Mouse (Mus musculus) erythroblast, embryonic 14.5 days (primary cell): ENCODE measurements around the gene Tecr. TPM values are rescaled to one million over a fixed set of nuclear protein-coding genes. Genes with fewer than 3 reads are reported as not detected.

Experiments
- H3K27me3 ChIP-seq: 2 replicates; pipeline ENCODE4 v1.6.1; 2012; ENCODE audit warnings: inconsistent platforms; ENCODE audit not compliant: control insufficient read depth
- H3K36me3 ChIP-seq: 2 replicates; pipeline ENCODE4 v1.6.1; 2012; ENCODE audit warnings: mild to moderate bottlenecking, inconsistent platforms; ENCODE audit not compliant: control insufficient read depth
- H3K4me1 ChIP-seq: 2 replicates; pipeline ENCODE4 v1.6.1; 2012; ENCODE audit warnings: inconsistent platforms; ENCODE audit not compliant: control insufficient read depth
- H3K4me3 ChIP-seq: replicated peaks from 2 replicates; pipeline ENCODE3; 2012; ENCODE audit warnings: moderate library complexity, mild to moderate bottlenecking, inconsistent platforms
- H3K9me3 ChIP-seq: 2 replicates; pipeline ENCODE4 v1.6.1; 2012; ENCODE audit warnings: low read length, inconsistent platforms, mixed read lengths; ENCODE audit not compliant: control insufficient read depth
- GATA1 ChIP-seq: IDR thresholded peaks from 2 replicates; pipeline ENCODE4 v1.6.1; 2012; ENCODE audit warnings: low read length, inconsistent platforms, mixed read lengths
- TAL1 ChIP-seq: IDR thresholded peaks from 3 replicates; pipeline ENCODE4 v1.6.1; 2012; ENCODE audit warnings: low read length, inconsistent platforms, mixed read lengths
- polyA plus RNA-seq: library from polyadenylated mRNA; stranded (reverse); fragments of >175 nt; gene quantifications from 2 replicates; pipeline ENCODE4 v1.2.3, GENCODE M21; 2012

Gene Tecr
- polyA plus RNA-seq, 1 experiment = 33.6 TPM

DNA sequence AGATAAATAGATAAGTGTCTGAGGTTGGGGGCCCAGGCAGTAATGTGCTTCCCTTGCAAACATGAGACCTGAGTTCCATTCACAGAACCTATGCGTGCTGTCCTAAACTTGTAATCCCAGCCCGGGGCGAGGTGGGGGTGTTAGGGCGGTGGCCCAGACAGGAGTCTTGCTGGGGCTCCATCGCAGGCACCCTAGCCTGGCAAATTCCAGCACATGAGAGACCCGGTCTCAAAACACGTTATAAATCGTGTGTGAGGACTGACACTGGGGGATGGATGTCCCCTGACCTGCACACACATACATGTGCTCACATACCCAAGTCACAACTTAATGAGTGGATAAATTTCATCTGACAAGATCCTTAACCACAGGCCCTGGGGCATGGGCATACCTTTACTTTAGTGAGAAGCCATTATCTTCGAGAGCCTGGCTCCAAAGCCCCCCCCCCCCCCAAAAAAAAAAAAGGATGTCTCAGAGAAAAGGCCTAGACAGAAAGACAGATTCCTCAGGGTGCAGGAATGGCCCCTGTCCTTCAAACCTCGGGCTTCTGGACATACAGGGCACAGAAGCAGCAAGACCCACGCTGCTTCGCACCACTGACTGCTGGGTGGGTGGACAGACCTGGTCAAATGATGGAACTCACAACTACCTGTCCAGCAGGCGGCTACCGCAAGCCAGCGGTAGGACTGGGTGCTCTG lies 14.1 kb upstream of the Tecr start:
- Histone ChIP-seq H3K27me3 (no peaks in the 10 kb centered on the region), H3K36me3 (no peaks in the 10 kb centered on the region), H3K4me1 (peaks cover 46% of the 10 kb centered on the region), H3K4me3 (peak overlapping the region; percentile 67), H3K9me3 (no peaks in the 10 kb centered on the region)
- TF ChIP-seq GATA1 (no peak), TAL1 (no peak)

- Histone ChIP-seq H3K27me3 (no peaks in the 10 kb centered on the region), H3K4me1 (peaks cover 35% of the 10 kb centered on the region), H3K36me3 (peaks cover 17% of the 10 kb centered on the region), H3K4me3 (no peak overlapping the region), H3K9me3 (no peaks in the 10 kb centered on the region)
- TF ChIP-seq TAL1 (no peak), GATA1 (no peak)
Observed at GRCm38 (mm10) chr8:83619568-83620285, 12.0 kb upstream of the Tecr start.

- H3K9me3 ChIP-seq = no peaks in the 10 kb centered on the region
- peaks cover 26% of the 10 kb centered on the region for H3K4me1 ChIP-seq
- TF ChIP-seq GATA1 (no peak), TAL1 (no peak)
Observed at GRCm38 (mm10) chr8:83618566-83618965, 10.8 kb upstream of the Tecr start.

DNA sequence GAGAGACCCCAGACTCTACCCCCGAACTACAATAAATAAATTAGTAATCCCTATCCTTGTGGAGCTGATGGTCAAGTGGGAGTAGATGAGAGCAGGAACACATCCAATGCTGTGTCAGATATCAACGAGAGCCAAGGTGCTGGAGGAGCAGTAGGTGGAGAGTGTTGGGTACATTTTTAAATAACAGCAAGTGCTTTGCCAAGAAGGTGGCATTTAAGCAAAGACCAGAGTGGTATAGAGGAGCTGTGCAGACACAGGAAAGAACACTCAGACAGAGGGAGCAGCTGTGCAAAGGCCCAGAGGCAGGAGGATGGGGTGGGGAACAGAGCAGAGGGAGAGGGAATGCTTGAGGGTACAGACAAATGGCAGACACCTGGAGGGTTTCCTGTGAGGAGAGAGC lies 9.3 kb upstream of the Tecr start:
- no peaks in the 10 kb centered on the region for H3K9me3 ChIP-seq
- peaks cover 41% of the 10 kb centered on the region for H3K36me3 ChIP-seq
- H3K4me1 ChIP-seq = peaks cover 18% of the 10 kb centered on the region
- TF ChIP-seq TAL1 (no peak), GATA1 (no peak)
- H3K4me3 ChIP-seq = no peak overlapping the region
- H3K27me3 ChIP-seq = no peaks in the 10 kb centered on the region

More at GRCm38 (mm10) chr8:83618566-83618965, 10.8 kb upstream of the Tecr start:
- no peaks in the 10 kb centered on the region for H3K27me3 ChIP-seq
- H3K36me3 ChIP-seq = peaks cover 26% of the 10 kb centered on the region
- no peak overlapping the region for H3K4me3 ChIP-seq

- peaks cover 46% of the 10 kb centered on the region for H3K36me3 ChIP-seq
- no peaks in the 10 kb centered on the region for H3K27me3 ChIP-seq
- H3K4me3 ChIP-seq = no peak overlapping the region
- H3K4me1 ChIP-seq = peaks cover 18% of the 10 kb centered on the region
- no peaks in the 10 kb centered on the region for H3K9me3 ChIP-seq
- TF ChIP-seq TAL1 (no peak), GATA1 (no peak)
Observed at GRCm38 (mm10) chr8:83616625-83617024, 8.9 kb upstream of the Tecr start.

DNA sequence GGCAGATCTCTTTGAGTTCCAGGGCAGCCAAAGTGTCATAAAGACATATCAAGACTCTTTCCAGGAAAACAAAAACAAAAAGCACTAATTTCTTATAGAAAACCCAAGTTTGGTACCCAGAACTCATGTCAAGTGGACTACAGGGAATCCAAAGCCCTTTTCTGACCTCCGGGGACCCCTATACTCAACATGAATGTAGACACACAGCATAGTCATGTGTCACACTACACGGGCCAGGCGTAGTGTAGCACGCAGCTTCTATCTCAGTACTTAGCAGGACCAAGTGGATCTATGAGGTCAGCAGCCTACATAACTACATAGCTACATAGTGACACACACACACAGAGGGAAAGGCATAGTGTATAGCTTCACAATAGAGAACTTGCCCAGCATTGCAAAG lies 5.9 kb upstream of the Tecr start:
- H3K4me3 ChIP-seq = no peak overlapping the region
- no peaks in the 10 kb centered on the region for H3K9me3 ChIP-seq
- peaks cover 73% of the 10 kb centered on the region for H3K36me3 ChIP-seq
- no peaks in the 10 kb centered on the region for H3K27me3 ChIP-seq
- H3K4me1 ChIP-seq = peaks cover 35% of the 10 kb centered on the region
- TF ChIP-seq TAL1 (no peak), GATA1 (no peak)

GRCm38 (mm10) chr8:83611921-83612320 lies 4.2 kb upstream of the Tecr start:
- peaks cover 74% of the 10 kb centered on the region for H3K36me3 ChIP-seq
- H3K4me3 ChIP-seq = no peak overlapping the region

DNA sequence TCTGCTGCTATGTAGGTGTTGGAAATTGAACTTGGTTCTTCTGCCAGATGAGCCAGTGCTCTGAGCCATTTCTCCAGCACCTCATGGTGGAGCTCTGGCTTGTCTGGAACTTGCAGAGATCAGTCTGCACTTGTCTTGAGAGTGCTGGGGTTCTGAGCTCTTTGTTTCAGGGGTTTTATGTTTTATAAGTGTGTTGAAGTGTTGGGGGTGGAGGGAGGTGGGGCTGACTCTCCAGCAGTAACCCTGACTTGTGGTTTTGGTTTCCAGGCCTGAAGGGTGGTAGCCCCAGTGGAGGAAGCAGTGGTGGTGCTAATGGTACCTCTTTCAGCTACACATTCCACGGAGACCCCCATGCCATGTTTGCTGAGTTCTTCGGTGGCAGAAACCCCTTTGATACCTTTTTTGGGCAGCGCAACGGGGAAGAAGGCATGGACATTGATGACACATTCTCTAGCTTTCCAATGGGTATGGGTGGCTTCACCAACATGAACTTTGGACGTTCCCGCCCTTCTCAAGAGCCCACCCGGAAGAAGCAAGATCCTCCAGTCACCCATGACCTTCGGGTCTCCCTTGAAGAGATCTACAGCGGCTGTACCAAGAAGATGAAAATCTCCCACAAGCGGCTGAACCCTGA lies 1.9 kb upstream of the Tecr start:
- Histone ChIP-seq H3K4me3 (peak overlapping the region; percentile 79), H3K27me3 (no peaks in the 10 kb centered on the region), H3K36me3 (peaks cover 72% of the 10 kb centered on the region), H3K9me3 (no peaks in the 10 kb centered on the region), H3K4me1 (peaks cover 62% of the 10 kb centered on the region)
- TF ChIP-seq TAL1 (no peak), GATA1 (no peak)

More at GRCm38 (mm10) chr8:83611921-83612320, 4.2 kb upstream of the Tecr start:
- H3K9me3 ChIP-seq = no peaks in the 10 kb centered on the region
- no peaks in the 10 kb centered on the region for H3K27me3 ChIP-seq
- peaks cover 39% of the 10 kb centered on the region for H3K4me1 ChIP-seq
- TF ChIP-seq TAL1 (no peak), GATA1 (no peak)

DNA sequence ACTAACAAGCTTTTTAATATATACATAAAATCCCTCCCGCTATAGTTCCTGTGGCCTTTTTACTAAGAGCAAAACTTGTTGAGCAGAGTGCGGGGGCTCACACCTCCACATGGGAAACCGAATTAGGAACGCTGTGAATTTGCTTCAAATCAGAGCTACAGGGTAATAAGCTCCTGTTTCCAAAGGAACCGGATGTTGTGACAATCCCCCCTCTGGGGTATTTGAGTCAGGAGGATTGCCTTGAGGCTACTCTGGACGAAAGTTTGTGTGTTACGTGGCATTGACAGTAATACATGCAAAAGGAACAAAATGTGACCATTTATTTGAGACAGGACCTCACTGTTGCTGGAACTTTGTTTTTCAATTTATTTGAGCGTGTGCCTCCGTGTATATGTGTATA lies 1.3 kb upstream of the Tecr start:
- H3K9me3 ChIP-seq = no peaks in the 10 kb centered on the region
- H3K4me1 ChIP-seq = peaks cover 67% of the 10 kb centered on the region
- TF ChIP-seq GATA1 (no peak), TAL1 (no peak)
- peaks cover 73% of the 10 kb centered on the region for H3K36me3 ChIP-seq
- H3K27me3 ChIP-seq = no peaks in the 10 kb centered on the region
- H3K4me3 ChIP-seq = peak overlapping the region; percentile 79

- H3K9me3 ChIP-seq = no peaks in the 10 kb centered on the region
- H3K4me3 ChIP-seq = peak overlapping the region; percentile 79
- peaks cover 72% of the 10 kb centered on the region for H3K4me1 ChIP-seq
- H3K36me3 ChIP-seq = peaks cover 70% of the 10 kb centered on the region
- TF ChIP-seq TAL1 = no peak
- TF ChIP-seq GATA1 = no peak
- no peaks in the 10 kb centered on the region for H3K27me3 ChIP-seq
Observed at GRCm38 (mm10) chr8:83608398-83608829, 643 bp upstream of the Tecr start.
